Mouse (Mus musculus) olfactory bulb, adult 2 months (tissue): ENCODE data around the gene B230219D22Rik. TPM values are rescaled to one million over a fixed set of nuclear protein-coding genes. Genes with fewer than 3 reads are reported as not detected.

Experiments used
- H3K27ac ChIP-seq: fragments of 200-500 bp; 2 replicates; pipeline ENCODE4 v1.5.1; 2012; ENCODE audit warnings: low read depth, low read length; ENCODE audit not compliant: insufficient read depth
- H3K4me1 ChIP-seq: fragments of 200-500 bp; 2 replicates; pipeline ENCODE4 v1.6.1; 2012; ENCODE audit warnings: low read length; ENCODE audit not compliant: control insufficient read depth, insufficient read depth
- H3K4me3 ChIP-seq: fragments of 200-500 bp; 2 replicates; pipeline ENCODE4 v1.5.1; 2012; ENCODE audit warnings: mild to moderate bottlenecking, low read depth, low read length, moderate library complexity; ENCODE audit not compliant: insufficient read depth
- CTCF ChIP-seq: fragments of 200-500 bp; IDR thresholded peaks from 2 replicates; pipeline ENCODE4 v1.5.1; 2012; ENCODE audit warnings: low read depth, mild to moderate bottlenecking, low read length, moderate library complexity; ENCODE audit not compliant: insufficient read depth
- POLR2A ChIP-seq: fragments of 200-500 bp; IDR thresholded peaks from 2 replicates; pipeline ENCODE4 v1.6.1; 2012; ENCODE audit warnings: mild to moderate bottlenecking, low read depth, low read length, moderate library complexity; ENCODE audit not compliant: insufficient read depth
- WGBS: fragments of 180-500 bp; shearing (Covaris S2); methylation state at CpG from one replicate; pipeline ENCODE4 v1.1.7; 2018; 5-methylcytosine and 5-hydroxymethylcytosine counted together
- polyA plus RNA-seq: library from polyadenylated mRNA; stranded (reverse); fragments of >200 nt; gene quantifications from 2 replicates; pipeline ENCODE4 v1.2.4, GENCODE M21; 2012; ENCODE audit warnings: low replicate concordance; ENCODE audit not compliant: missing spikeins, insufficient read depth, insufficient read length

B230219D22Rik gene
- polyA plus RNA-seq, 1 experiment: not detected

DNA sequence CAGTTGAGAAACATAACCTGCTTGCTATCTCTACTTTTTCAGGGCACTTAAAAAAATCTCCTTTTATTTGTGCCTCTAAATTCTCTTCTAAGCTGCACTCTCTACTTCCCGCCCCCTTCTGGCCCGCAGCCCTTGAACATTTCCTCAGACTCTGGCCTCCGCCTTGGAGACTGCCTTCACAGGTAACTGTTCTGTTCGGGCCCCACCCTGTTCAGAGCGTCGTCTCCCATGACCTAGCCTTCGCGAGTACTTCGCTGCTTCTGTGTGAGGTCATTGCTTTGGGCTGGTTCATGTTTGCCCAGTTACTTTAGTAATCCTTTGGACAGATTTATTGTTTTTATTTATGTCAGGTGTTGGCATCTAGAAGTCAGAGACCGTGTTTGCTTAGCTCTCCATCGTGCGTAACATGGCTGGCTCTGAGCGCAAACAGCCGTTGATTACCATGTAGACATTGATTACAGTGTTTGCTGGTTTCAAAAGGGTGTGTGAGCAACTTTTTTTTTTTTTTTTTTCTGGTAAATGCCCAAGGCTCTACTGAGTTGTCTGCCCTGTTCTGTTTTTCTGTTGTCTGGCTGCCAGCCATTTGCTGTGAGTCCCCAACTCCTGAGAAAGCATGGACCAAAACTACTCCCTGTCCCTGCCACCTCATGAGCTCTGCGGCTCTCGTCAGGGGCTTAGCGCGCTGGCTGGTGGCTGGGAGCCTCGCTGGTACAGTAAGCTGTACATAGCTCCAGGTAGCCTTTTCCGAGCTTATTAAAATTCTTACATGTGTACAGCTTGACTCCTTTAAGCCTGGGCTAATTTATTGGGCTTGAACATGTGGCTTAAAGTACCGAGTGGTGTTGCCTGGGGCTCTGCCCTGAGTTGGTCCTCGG lies 40.9 kb downstream of the B230219D22Rik start:
- TF ChIP-seq CTCF (no peak), POLR2A (no peak)
- H3K27ac ChIP-seq: no peak overlapping the region
- 71% methylated on average over 22 of the region's 22 CpGs for WGBS
- 0 out of 2 replicates have a peak, but pooled peaks cover 2% of the 10 kb centered on the region for H3K4me1 ChIP-seq
- no peak overlapping the region for H3K4me3 ChIP-seq

DNA sequence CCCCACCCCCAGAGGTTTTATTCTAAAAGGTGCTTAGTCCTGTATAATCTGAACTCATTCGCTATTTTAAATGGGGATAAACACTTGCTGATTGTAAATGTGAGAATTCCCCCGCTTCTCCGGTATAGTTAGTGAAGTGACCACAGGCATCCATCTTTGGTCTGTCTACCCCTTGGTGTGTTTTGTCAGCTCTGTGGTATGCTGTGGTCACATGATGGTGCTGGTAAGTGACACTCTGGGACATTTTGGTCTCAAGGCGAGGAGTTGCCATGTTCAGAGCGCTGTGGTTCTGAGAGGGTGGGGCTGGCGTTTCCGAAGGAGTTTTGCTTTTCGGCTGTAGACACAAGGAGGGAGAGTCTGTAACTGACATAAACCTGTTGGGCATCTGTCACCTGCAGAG lies 45.0 kb downstream of the B230219D22Rik start:
- TF ChIP-seq POLR2A (no peak), CTCF (no peak)
- H3K4me3 ChIP-seq: no peak overlapping the region
- H3K4me1 ChIP-seq: peaks cover 14% of the 10 kb centered on the region
- WGBS: 97% methylated on average over 8 of the region's 8 CpGs
- H3K27ac ChIP-seq: no peak overlapping the region

DNA sequence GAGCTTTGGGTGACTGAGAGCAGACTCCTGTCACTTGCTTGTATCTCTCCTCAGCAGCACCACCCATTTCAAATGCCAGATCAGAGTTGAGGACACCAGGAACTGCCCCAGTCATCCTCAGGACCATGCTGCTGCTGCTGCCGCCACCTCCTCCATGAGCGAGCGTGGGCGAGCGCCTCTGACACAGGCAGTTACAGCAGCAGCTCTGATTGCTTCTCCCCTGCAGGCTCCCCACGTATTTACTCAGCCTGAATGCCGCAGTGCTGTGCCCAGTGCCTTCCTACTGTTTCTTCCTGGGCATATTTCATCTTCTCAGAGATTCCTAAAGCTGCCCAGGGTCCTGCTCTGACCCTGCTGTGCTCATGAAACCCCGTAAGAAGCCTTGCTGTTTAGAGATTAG lies 49.4 kb downstream of the B230219D22Rik start:
- whole genome bisulfite sequencing: 44% methylated on average over 8 of the region's 8 CpGs

More for the DNA sequence above, 49.4 kb downstream of the B230219D22Rik start:
- H3K4me1 ChIP-seq: peaks cover 15% of the 10 kb centered on the region
- no peak for TF ChIP-seq CTCF
- no peak for TF ChIP-seq POLR2A
- peak overlapping the region; percentile 59; the same call in 1 of the 2 replicates for H3K27ac ChIP-seq
- H3K4me3 ChIP-seq: no peak overlapping the region

Other genes with a start within 250 kb of the B230219D22Rik start
- gene Grk6, start 248.1 kb upstream of the B230219D22Rik start, polyA plus RNA-seq: 128 TPM in 1 of 2 replicates, not detected in the other
- not detected in 2 replicates for gene Prr7, start 228.9 kb upstream of the B230219D22Rik start, polyA plus RNA-seq
- gene Dbn1, start 205.0 kb upstream of the B230219D22Rik start, polyA plus RNA-seq: not detected in 2 replicates
- gene Pdlim7, start 179.4 kb upstream of the B230219D22Rik start, polyA plus RNA-seq: not detected in 2 replicates
- not detected in 2 replicates for gene Dok3, start 163.8 kb upstream of the B230219D22Rik start, polyA plus RNA-seq
- not detected in 2 replicates for gene Ddx41, start 156.5 kb upstream of the B230219D22Rik start, polyA plus RNA-seq
- gene Fam193b, start 122.0 kb upstream of the B230219D22Rik start, polyA plus RNA-seq: 63.4 TPM in 1 of 2 replicates, not detected in the other
- gene Tmed9, start 119.4 kb upstream of the B230219D22Rik start, polyA plus RNA-seq: not detected in 2 replicates
- not detected in 2 replicates for gene B4galt7, start 93.2 kb upstream of the B230219D22Rik start, polyA plus RNA-seq
- not detected in 2 replicates for gene Caml, start 70.1 kb upstream of the B230219D22Rik start, polyA plus RNA-seq
- 79.2 and 81.5 TPM in 2 replicates for gene Ddx46, start 58.1 kb upstream of the B230219D22Rik start, polyA plus RNA-seq
- gene Txndc15, start 21.5 kb downstream of the B230219D22Rik start, polyA plus RNA-seq: 351 TPM in 1 of 2 replicates, not detected in the other
- gene Pcbd2, start 34.2 kb downstream of the B230219D22Rik start, polyA plus RNA-seq: not detected in 2 replicates
- not detected in 2 replicates for gene Catsper3, start 91.4 kb downstream of the B230219D22Rik start, polyA plus RNA-seq
- not detected in 2 replicates for gene Pitx1, start 143.1 kb downstream of the B230219D22Rik start, polyA plus RNA-seq